Mouse (Mus musculus) small intestine, adult 2 months (tissue): ENCODE results near the gene Immt. TPM values are rescaled to one million over a fixed set of nuclear protein-coding genes. Genes with fewer than 3 reads are reported as not detected.

Experiments used
- H3K27ac ChIP-seq: fragments of 200-500 bp; 2 replicates; pipeline ENCODE4 v1.5.1; 2012; ENCODE audit warnings: low read depth, low read length, control low read depth, inconsistent platforms; ENCODE audit not compliant: insufficient read depth
- H3K27me3 ChIP-seq: fragments of 200-500 bp; 2 replicates; pipeline ENCODE4 v1.6.1; 2012; ENCODE audit warnings: mild to moderate bottlenecking, moderate library complexity, low read length, inconsistent platforms; ENCODE audit not compliant: control insufficient read depth, insufficient read depth
- H3K36me3 ChIP-seq: fragments of 200-500 bp; 2 replicates; pipeline ENCODE4 v1.6.1; 2012; ENCODE audit warnings: mild to moderate bottlenecking, low read length, control low read depth, inconsistent platforms; ENCODE audit not compliant: control insufficient read depth, insufficient read depth
- H3K4me1 ChIP-seq: fragments of 200-500 bp; 2 replicates; pipeline ENCODE4 v1.6.1; 2012; ENCODE audit warnings: low read length, inconsistent platforms, mixed read lengths; ENCODE audit not compliant: control insufficient read depth, insufficient read depth, insufficient read length
- H3K4me3 ChIP-seq: fragments of 200-500 bp; 2 replicates; pipeline ENCODE4 v1.5.1; 2012; ENCODE audit warnings: low read depth, mild to moderate bottlenecking, control low read depth, inconsistent platforms, low read length, moderate library complexity
- CTCF ChIP-seq: fragments of 200-500 bp; IDR thresholded peaks from 2 replicates; pipeline ENCODE4 v1.5.1; 2012; ENCODE audit warnings: low read depth, mild to moderate bottlenecking, control low read depth, inconsistent platforms, low read length, moderate library complexity, mixed read lengths; ENCODE audit not compliant: insufficient replicate concordance, insufficient read length; ENCODE audit errors: extremely low read depth
- POLR2A ChIP-seq: fragments of 200-500 bp; IDR thresholded peaks from 2 replicates; pipeline ENCODE4 v1.6.1; 2012; ENCODE audit warnings: low read depth, mild to moderate bottlenecking, control low read depth, inconsistent platforms, low read length, moderate library complexity
- WGBS: fragments of 180-500 bp; shearing (Covaris S2); methylation state at CpG from one replicate; pipeline ENCODE4 v1.1.7; 2018; 5-methylcytosine and 5-hydroxymethylcytosine counted together
- polyA plus RNA-seq: library from polyadenylated mRNA; depleted of rRNA; stranded (reverse); fragments of >200 nt; gene quantifications from 2 replicates; pipeline ENCODE4 v1.2.3, GENCODE M21; 2012

Immt gene
- polyA plus RNA-seq, 1 experiment: 40.2 TPM

DNA sequence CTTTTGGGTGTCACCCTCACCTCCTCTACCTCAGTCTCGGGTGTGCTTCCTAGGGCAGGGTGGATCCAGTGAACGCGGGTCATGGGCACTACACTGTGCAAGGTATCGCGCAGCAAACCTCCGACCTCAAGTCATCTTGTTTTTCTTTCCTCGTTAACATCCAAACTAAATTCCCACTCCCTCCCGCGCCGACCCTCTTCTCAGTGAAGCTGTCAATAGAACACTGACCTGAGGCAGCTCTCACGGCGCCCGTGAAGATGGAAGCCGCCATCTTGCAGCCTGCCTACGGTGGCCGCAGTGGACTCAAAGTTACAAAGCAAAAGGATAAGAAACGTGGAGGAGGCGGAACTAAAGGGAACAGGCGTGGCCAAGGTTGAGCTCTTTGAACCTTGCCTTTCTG lies 7.6 kb upstream of the Immt start:
- peaks cover 2% of the 10 kb centered on the region for H3K36me3 ChIP-seq
- 0% methylated on average over 19 of the region's 19 CpGs for WGBS

DNA sequence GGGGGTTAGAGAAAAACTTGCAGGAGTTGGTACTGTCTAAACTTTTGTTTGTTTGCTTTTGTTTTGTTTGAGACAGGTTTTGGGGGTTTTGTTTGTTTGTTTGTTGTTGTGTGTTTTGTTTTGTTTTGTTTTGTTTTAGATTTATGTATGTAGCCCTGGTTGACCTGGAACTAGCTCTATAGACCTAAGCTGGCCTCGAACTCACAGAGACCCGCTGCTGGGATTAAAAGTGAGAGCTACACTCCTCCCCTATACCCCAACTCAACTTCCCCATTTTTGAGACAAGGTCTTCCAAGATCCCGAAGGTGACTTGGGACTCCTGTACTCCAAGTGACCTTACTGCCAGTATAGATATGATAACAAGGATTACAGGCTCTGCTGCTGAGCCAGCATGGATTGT lies 7.2 kb upstream of the Immt start:
- Histone ChIP-seq H3K36me3 (no peaks in the 10 kb centered on the region), H3K27me3 (no peaks in the 10 kb centered on the region), H3K27ac (peak overlapping the region; percentile 34; the same call in 1 of the 2 replicates), H3K4me1 (no peaks in the 10 kb centered on the region; the same call in 1 of the 2 replicates), H3K4me3 (peak overlapping the region; percentile 99)
- TF ChIP-seq CTCF (no peak), POLR2A (no peak)
- WGBS: 16% methylated on average over 3 of the region's 3 CpGs

More for the DNA sequence above, 7.6 kb upstream of the Immt start:
- peak; percentile 87 for TF ChIP-seq POLR2A
- TF ChIP-seq CTCF: no peak
- Histone ChIP-seq H3K27ac (peak overlapping the region; percentile 34; the same call in 1 of the 2 replicates), H3K27me3 (no peaks in the 10 kb centered on the region), H3K4me1 (no peaks in the 10 kb centered on the region; the same call in 1 of the 2 replicates), H3K4me3 (peak overlapping the region; percentile 99)

DNA sequence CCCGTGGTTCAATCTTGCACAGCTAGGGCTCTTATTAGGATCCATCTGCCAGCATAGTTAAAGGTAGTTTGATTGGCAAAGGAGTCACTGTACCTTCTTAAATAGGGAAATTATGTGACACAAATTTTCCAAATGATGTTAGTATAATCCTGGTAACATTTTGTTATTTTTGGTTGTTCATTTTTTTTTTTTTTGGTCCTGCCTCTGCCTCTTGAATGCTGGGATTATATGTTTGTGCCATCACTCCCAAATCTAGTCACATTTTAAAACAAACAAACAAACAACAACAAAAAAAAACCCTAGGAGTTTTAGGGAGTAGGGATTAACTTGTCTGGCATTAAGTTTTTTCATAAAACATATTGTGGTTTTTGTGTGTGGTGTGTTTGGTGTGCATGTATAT lies 4.3 kb upstream of the Immt start, which contains the start of gene Mrpl35:
Mrpl35 (minus strand) TSS at position 101 of the 400 bp plus-strand sequence.
- TF ChIP-seq CTCF (no peak), POLR2A (no peak)
- Histone ChIP-seq H3K27ac (no peak within 1 kb of the TSS), H3K4me1 (no peaks in the 10 kb centered on the region; the same call in 1 of the 2 replicates), H3K4me3 (no peak within 1 kb of the TSS), H3K36me3 (no peaks in the 10 kb centered on the region), H3K27me3 (no peaks in the 10 kb centered on the region)
- WGBS: 29% methylated on average over 1 of the region's 1 CpGs

DNA sequence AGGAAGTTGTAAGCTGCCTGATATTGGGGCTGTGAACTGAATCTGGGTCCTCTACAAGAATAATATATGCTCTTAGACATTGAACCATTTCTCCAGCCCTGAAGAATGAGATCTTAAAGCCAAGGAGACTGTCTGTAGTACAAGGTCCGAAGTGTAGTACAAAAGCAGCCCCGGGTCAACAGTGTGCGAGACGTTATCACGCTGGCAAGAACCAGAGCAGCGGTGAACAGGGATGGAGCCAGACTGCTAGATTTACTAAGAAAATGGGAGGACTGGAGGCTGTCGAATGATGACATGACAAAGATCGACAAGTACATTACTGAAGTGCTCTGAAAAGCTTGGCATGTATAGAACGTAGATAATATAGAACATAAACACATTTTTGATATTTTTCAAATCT lies 1.4 kb upstream of the Immt start:
- Histone ChIP-seq H3K27me3 (no peaks in the 10 kb centered on the region), H3K4me1 (no peaks in the 10 kb centered on the region), H3K27ac (no peak overlapping the region), H3K36me3 (no peaks in the 10 kb centered on the region), H3K4me3 (no peak overlapping the region)
- TF ChIP-seq POLR2A (no peak), CTCF (no peak)
- 59% methylated on average over 9 of the region's 9 CpGs for WGBS

DNA sequence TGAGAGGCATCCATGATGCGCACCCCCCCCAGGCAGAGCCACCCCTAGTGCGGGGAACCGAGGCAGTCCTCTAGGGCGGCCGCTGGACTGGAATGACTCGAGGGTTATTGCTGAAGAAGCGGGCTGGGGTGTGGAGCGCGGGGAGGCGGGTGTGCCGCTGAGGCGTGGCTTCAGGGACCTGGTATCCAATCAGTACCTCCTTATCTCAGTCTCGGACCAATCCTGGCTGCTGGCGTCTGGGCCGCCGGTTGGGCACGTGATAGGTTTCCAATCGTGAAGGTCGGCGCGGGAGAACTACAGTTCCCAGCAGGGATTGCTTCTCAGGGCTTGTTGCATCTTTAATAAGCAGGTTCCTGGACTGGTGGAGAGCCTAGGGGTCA lies 440 bp downstream of the Immt start:
- no peaks in the 10 kb centered on the region for H3K27me3 ChIP-seq
- no peaks in the 10 kb centered on the region for H3K36me3 ChIP-seq
- peak overlapping the region; percentile 82 for H3K4me3 ChIP-seq
- TF ChIP-seq CTCF (no peak), POLR2A (no peak)
- H3K4me1 ChIP-seq: no peaks in the 10 kb centered on the region
- peak overlapping the region; percentile 96 for H3K27ac ChIP-seq
- WGBS: 2% methylated on average over 21 of the region's 21 CpGs

DNA sequence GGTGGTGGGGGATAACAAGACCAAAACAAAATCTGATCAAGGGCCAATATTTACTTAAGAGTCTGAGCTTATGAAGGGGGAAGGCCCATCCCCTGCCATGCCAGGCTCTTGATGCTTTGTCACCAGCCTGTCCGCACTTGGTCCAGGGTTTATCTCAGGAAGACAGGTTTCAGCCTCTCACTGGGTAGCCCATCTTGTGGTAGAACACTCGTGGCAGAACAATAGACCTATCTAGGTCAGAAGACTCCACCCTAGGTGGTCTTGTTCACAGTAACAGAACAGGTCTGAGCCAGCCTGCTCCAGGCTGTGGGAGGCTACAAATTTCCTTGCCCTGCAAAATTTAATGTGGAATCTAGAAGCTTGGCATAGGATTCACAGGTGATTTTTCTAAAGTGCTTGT lies 5.7 kb downstream of the Immt start:
- WGBS: 67% methylated on average over 2 of the region's 2 CpGs
- no peak overlapping the region for H3K4me3 ChIP-seq
- no peak overlapping the region for H3K27ac ChIP-seq
- TF ChIP-seq POLR2A (no peak), CTCF (no peak)
- H3K36me3 ChIP-seq: no peaks in the 10 kb centered on the region
- 0 out of 2 replicates have a peak, but pooled peaks cover 1% of the 10 kb centered on the region for H3K4me1 ChIP-seq
- no peaks in the 10 kb centered on the region for H3K27me3 ChIP-seq

DNA sequence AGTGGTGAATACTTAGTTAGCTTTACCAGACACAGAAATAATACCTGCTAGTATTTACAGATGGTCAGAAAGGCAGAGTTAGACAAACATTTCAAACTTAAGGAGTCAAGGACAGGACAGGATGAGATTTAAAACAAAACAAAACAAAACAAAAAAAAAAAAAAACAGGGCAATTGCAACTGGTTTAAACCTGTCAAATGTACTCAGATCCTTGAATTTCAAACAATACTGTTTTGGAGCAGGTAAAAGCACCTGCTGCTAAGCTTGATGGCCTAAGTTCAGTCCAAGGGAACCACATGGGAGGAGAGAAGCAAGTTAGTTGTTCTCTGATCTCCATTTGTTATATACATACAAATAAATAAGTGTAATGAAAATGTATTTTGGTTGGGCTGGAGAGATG lies 8.7 kb downstream of the Immt start:
- no peak for TF ChIP-seq CTCF
- TF ChIP-seq POLR2A: no peak
- Histone ChIP-seq H3K36me3 (no peaks in the 10 kb centered on the region), H3K27me3 (no peaks in the 10 kb centered on the region), H3K4me3 (no peak overlapping the region), H3K4me1 (0 out of 2 replicates have a peak, but pooled peaks cover 1% of the 10 kb centered on the region), H3K27ac (no peak overlapping the region)
